Mouse (Mus musculus) gastrocnemius, postnatal 10 days (tissue): Measurements from ENCODE around the gene Ccr4. TPM values are rescaled to one million over a fixed set of nuclear protein-coding genes. Genes with fewer than 3 reads are reported as not detected.

Experiments
- DNase-seq: peaks from one replicate; pipeline ENCODE4 v3.0.0; 2021; ENCODE audit warnings: mixed read lengths
- total RNA-seq, 2 experiments: library from RNA; stranded (reverse); gene quantifications; 2 replicates each; pipeline ENCODE4 v1.2.3; 2021

Ccr4 gene
- total RNA-seq, 2 experiments from 2014 or later: not detected

DNA sequence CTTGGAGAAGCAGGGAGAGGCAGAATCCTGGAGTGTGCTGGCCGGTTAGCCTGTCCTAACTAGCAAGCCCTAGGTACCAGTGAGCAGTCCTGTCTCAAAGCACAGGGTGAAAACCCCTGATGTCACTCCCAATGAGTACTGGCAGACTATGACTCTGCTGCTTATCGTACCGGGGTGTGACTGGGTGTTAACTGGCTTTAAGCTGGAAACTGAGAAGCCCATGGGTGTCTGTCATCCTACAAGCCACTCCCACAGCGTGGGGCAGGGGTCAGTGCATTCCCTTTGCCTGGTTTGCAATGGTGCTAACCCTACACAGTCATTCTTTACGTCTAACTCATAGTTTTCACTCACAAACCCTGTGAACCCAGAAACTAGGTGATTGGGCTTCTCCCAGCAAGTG lies 36.5 kb downstream of the Ccr4 start:
- no peak for DNase-seq

- no peak for DNase-seq
These were observed 37.8 kb downstream of the Ccr4 start for GRCm38 (mm10) chr9:114466871-114467270.

GRCm38 (mm10) chr9:114465442-114465841 lies 39.3 kb downstream of the Ccr4 start:
- DNase-seq: no peak

DNA sequence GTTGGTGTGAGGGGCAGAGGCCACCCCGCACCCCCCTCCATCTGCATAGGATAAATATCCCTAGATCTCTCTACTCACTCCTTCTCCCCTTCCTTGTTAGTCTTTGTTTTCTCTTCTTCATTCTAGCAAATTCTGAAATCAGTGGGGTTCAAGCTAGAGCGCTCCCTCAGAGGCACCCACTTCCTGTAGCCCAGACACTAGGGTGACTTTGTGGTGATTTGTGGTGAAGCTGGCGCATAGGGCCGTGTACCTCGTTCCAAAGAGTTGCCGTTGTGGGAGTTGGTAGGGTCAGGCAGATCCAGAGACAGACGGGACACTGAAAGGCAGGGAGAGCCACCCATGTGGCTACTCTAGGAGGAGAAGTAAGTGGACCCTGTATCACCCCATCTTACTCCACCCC lies 42.1 kb downstream of the Ccr4 start:
- no peak for DNase-seq

GRCm38 (mm10) chr9:114458436-114458835 lies 46.3 kb downstream of the Ccr4 start:
- DNase-seq: no peak

DNA sequence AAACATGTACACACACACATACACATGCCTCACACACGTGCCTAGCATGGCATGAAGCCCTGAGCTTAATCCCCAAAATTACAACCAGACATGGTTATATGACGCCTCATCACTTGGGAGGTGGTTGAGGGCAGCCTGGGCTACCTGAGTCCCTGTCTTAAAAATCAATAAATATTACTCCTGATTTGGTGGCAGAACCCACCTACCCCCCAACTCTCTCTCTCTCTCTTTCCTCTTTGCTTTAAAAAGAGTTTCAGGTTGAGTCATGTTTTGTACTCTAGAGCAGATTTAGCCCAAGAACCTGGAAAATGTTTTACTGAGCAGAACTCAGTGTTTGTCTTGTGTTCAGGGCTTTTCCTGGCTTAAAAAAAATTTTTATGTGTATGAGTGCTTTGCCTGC lies 49.3 kb downstream of the Ccr4 start:
- no peak for DNase-seq

DNA sequence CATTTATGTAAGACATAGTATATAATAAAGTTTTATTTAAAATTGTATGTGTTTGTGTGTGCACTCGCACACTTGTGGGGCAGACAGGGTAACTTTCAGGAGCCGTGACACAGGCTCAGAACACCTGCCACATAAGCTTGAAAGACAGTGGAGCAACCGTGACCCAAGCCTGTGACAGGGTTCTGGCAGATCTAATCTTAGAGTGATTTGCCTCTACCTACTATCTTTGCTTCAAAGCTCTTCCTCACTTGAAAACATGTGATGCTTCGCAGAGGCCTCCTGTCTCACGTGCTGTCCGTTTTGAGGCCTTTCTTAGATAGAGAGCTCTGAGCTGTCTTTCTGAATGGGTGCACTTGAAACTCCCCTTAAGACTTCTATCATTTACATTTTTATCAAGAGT lies 52.3 kb downstream of the Ccr4 start:
- no peak for DNase-seq

DNA sequence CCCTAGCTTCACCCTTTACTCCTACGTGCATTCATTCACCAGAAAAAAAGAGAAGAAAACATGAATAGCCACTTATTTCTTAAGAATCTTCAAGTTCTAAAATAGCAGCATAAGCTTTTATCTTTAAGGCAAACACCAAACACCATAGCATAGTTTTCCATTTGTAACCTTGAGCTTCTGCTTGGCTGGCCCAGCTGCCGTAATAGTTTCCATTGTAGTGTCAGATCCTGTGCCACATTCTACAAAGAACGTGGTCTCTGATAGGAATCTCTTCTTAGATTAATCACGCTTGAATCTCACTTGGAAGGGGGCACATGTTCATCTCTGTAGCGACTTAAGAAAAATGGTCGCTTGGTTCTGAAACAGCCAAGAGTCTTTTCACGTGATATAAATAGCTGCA lies 53.1 kb downstream of the Ccr4 start:
- DNase-seq: no peak

DNA sequence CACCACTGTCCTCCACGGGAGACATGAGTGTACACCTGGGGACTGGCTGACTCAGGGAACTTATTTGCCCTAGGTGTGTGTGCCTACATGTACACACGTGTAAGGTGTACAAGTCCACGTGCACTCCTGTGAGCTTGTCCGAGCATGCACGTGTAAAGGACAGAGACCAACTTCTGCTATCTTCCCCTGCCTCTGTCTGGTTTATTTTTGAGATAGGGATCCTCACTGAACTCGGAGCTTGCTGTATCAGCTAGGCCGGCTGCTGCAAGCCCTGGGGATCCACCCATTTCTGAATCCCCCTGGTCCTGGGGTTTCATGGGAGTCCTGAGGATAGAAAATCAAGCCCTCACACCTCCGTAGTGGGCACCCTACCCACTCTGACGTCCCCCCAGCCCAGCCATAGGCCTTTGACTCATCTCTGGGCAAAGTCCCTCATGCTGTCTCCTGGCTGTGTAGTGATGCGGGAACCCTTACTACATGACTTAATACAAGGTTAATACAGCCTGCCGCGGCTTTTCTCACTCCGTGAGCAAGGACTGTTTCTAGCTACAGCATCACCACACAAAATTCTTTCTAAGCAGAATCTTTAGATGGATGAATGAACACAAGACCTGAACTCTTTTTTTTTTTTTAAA lies 55.5 kb downstream of the Ccr4 start:
- DNase-seq: no peak

- DNase-seq: no peak
These were observed 56.0 kb downstream of the Ccr4 start for GRCm38 (mm10) chr9:114448700-114449099.

DNA sequence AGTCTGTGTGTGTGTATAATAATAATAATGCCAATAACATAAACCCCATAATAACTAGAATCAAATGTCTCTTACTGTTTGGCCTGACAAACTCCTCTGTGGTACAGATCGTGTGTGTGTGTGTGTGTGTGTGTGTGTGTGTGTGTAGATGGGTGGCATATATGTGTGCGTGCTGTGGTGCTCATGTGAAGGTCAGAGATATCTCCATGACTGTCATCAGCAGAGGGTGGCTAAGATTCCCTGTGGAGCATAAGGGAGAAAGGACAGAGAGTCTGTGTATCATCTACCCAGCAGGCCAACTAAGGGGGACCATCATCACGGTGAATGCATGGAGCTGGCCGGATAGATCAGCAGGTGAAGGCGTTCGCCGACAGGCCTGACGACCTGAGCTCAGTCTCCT lies 57.8 kb downstream of the Ccr4 start:
- no peak for DNase-seq

GRCm38 (mm10) chr9:114443351-114443750 lies 61.4 kb downstream of the Ccr4 start:
- DNase-seq: no peak

- DNase-seq: no peak
These were observed 61.8 kb downstream of the Ccr4 start for GRCm38 (mm10) chr9:114442893-114443292.

DNA sequence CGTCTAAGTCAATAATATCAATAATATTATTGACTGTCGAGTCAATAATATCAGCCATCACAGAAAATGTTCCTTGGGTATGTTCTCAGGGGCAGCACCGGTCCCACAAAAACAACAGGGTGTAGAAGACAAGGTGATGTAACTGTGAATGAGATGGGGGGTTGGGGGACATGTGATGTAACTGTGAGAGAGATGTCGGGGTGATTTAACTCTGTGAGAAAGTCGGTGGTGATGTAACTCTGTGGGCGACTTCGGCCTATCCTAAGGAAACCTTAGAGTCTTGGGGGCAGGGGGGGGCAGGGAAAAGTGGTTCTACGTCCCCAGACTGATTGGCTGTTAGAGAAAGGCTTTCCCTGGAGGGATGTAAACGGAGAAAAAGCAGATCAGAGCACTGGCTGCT lies 62.5 kb downstream of the Ccr4 start:
- DNase-seq: no peak

DNA sequence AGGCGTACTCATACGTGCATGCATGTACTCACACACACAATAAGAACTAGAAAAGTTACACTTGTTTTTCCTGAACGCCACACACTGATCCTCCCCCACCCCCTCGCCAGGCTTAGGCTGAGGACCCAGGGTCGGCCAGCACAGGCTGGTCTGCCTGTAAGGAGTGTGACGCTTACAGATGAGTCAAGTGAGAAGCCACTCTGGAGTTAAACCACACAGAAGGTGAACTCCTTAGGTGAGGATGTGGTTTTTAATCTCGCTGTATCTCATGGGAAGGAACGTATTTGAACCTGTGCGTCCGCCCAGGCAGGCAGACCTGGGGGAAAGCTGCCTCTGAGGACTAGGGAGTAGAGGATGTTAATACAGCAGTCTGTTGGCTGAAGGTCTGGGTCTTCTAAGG lies 64.2 kb downstream of the Ccr4 start:
- DNase-seq: no peak

Other genes with a start within 250 kb of the Ccr4 start
- gene Bcl2a1c, start 174.8 kb downstream of the Ccr4 start, total RNA-seq: not detected
- 10 to 100 TPM; 68.2 to 81.9 TPM for gene Crtap, start 114.2 kb downstream of the Ccr4 start, total RNA-seq
- 10 to 100 TPM; 13.2 to 18.9 TPM for gene Glb1, start 103.8 kb downstream of the Ccr4 start, total RNA-seq
- 1 to 10 TPM; 3.0 to 4.2 TPM for gene Tmppe, start 103.8 kb downstream of the Ccr4 start, total RNA-seq
- not detected for gene C130032M10Rik, start 10.8 kb upstream of the Ccr4 start, total RNA-seq
- under 1 TPM in 1 of 2 experiments, not detected in 1; 0.02 TPM for gene Trim71, start 59.5 kb upstream of the Ccr4 start, total RNA-seq
- 10 to 100 TPM; 18.8 to 22.9 TPM for gene Cnot10, start 135.3 kb upstream of the Ccr4 start, total RNA-seq
- 10 to 100 TPM; 37.9 to 38.4 TPM for gene Dync1li1, start 183.9 kb upstream of the Ccr4 start, total RNA-seq
- gene Cmtm6, start 226.2 kb upstream of the Ccr4 start, total RNA-seq: 10 to 100 TPM; 15.9 to 18.8 TPM